Mouse (Mus musculus): ENCODE results near the gene Strip1. TPM values are rescaled to one million over a fixed set of nuclear protein-coding genes. Genes with fewer than 3 reads are reported as not detected.

Strip1 gene
- total RNA-seq, 1 experiment, result 48.9 TPM

DNA sequence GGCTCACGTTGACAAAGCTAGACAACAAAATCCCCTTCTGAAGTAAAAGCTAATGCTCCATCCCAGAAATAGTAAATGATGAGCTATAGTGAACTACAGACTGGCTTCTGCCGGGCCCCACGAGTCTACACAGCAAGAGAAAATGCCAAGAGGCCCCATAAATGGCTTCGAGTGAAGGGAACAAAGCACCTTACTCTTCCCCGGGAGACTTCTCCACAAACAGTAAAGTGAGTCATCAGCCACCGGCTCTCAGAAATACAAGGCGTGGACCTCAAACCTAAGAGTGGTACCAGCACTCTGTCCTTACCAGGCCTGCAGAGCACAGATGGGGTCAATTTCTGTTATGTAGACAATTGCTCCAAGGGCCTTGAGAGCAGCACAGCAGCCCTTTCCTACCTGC is 37.3 kb upstream of the Strip1 start:
- H3K36me3 ChIP-seq (ENCODE audit: control insufficient read depth, insufficient read depth, low read length, poor library complexity, severe bottlenecking), result peaks cover 25% of the 10 kb centered on the region
- in situ Hi-C loops (cut with MboI; ENCODE audit: low sequenced_read_pairs in 2 of 2, unreplicated experiment in 2 of 2), result no loop called here
- H3K4me1 ChIP-seq (ENCODE audit: control insufficient read depth in 2 of 2, insufficient read depth in 2 of 2, low read length in 2 of 2, poor library complexity in 1 of 2), result no peaks in the 10 kb centered on the region
- no peak overlapping the region for H3K27ac ChIP-seq (ENCODE audit: insufficient read depth, low read depth, low read length, poor library complexity, severe bottlenecking)
- no peak overlapping the region for H3K4me3 ChIP-seq (ENCODE audit: insufficient read depth in 1 of 2, low read depth in 1 of 2, low read length in 2 of 2, poor library complexity in 1 of 2, severe bottlenecking in 1 of 2)
- TF ChIP-seq CHD2 (IDR thresholded peaks at IDR 0.05; ENCODE audit: low read depth, low read length) (no peak), ZNF384 (IDR thresholded peaks at IDR 0.05; ENCODE audit: low read depth, low read length) (no peak), ZC3H11A (IDR thresholded peaks at IDR 0.05; ENCODE audit: borderline replicate concordance, low read depth, low read length) (no peak), MAFK (IDR thresholded peaks at IDR 0.05; ENCODE audit: insufficient read depth, low read depth, low read length) (no peak)
- DNase-seq (ENCODE audit: low read depth, low spot score), result no peak
- no peaks in the 10 kb centered on the region for H3K9me3 ChIP-seq (ENCODE audit: control insufficient read depth, insufficient read depth, low read depth, low read length)
- H3K9ac ChIP-seq (ENCODE audit: insufficient read depth, low read depth, low read length, poor library complexity, severe bottlenecking), result no peak overlapping the region

DNA sequence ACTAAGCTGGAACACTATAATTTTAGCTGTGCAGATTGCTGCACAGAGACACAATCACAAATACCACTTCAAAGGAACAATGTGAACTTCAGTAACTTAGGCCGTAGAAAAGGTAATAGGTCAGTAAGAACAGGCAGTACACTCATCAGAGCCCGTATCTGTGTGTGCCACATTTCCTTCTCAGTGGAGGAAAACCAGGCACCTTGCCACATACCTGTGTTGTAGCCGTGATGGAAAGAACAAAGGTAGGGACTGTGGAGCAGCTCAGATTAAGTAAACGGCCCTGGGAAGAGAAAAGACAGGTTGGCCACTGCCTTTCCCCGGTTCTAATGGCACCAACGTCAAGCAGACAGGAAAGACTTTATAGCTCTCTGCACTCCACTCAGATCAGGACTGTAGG is 35.9 kb upstream of the Strip1 start:
- peaks cover 28% of the 10 kb centered on the region for H3K36me3 ChIP-seq (ENCODE audit: control insufficient read depth, insufficient read depth, low read length, poor library complexity, severe bottlenecking)
- DNase-seq (ENCODE audit: low read depth, low spot score), result no peak
- H3K4me3 ChIP-seq (ENCODE audit: insufficient read depth in 1 of 2, low read depth in 1 of 2, low read length in 2 of 2, poor library complexity in 1 of 2, severe bottlenecking in 1 of 2), result no peak overlapping the region
- no peak overlapping the region for H3K9ac ChIP-seq (ENCODE audit: insufficient read depth, low read depth, low read length, poor library complexity, severe bottlenecking)
- H3K4me1 ChIP-seq (ENCODE audit: control insufficient read depth in 2 of 2, insufficient read depth in 2 of 2, low read length in 2 of 2, poor library complexity in 1 of 2), result no peaks in the 10 kb centered on the region
- H3K27ac ChIP-seq (ENCODE audit: insufficient read depth, low read depth, low read length, poor library complexity, severe bottlenecking), result no peak overlapping the region
- H3K9me3 ChIP-seq (ENCODE audit: control insufficient read depth, insufficient read depth, low read depth, low read length), result no peaks in the 10 kb centered on the region
- in situ Hi-C loops (cut with MboI; ENCODE audit: low sequenced_read_pairs in 2 of 2, unreplicated experiment in 2 of 2), result no loop called here
- TF ChIP-seq ZNF384 (IDR thresholded peaks at IDR 0.05; ENCODE audit: low read depth, low read length) (no peak), HCFC1 (IDR thresholded peaks at IDR 0.05; ENCODE audit: borderline replicate concordance, insufficient read depth, low read length) (no peak), MAFK (IDR thresholded peaks at IDR 0.05; ENCODE audit: insufficient read depth, low read depth, low read length) (no peak), CHD2 (IDR thresholded peaks at IDR 0.05; ENCODE audit: low read depth, low read length) (no peak), ZC3H11A (IDR thresholded peaks at IDR 0.05; ENCODE audit: borderline replicate concordance, low read depth, low read length) (no peak)

DNA sequence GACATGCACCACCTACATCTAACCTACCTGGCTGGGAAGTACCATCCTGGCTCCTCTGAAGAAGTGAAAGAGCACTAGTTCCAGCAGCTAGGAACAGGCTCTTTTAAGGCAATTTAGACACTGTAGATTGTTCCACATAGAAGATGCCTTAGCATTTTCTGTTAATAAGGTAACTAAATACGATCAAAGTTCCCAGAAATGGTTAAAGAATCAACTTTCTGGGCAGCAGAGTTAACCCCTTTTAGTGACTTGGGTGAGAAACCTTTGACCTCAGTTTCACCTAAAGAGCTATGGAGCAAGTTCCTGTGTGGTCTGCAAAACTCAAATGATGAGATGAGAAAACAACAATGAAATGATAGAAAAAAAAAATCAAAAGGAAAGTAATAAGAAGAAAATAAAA is 33.1 kb upstream of the Strip1 start:
- H3K36me3 ChIP-seq (ENCODE audit: control insufficient read depth, insufficient read depth, low read length, poor library complexity, severe bottlenecking), result peaks cover 27% of the 10 kb centered on the region
- no peaks in the 10 kb centered on the region for H3K9me3 ChIP-seq (ENCODE audit: control insufficient read depth, insufficient read depth, low read depth, low read length)
- in situ Hi-C loops (cut with MboI; ENCODE audit: low sequenced_read_pairs in 2 of 2, unreplicated experiment in 2 of 2), result no loop called here

DNA sequence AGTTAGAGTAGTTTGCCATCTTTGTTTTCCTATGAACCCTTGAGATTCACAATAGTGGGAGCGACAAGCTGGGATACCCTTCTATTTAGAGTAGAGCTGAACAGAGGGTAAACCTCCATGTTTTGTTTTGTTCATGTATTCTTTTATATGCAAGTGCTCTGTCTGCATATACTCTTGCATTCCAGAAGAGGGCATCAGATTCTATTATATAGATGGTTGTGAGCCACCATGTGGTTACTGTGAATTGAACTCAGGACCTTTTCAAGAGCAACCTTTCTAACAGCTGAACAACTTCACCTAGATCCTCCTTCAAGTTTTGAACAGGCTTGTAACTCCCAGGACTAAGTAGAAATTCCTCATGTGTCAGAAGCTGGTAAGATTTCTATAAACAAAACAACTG is 27.5 kb upstream of the Strip1 start:
- TF ChIP-seq MAFK (IDR thresholded peaks at IDR 0.05; ENCODE audit: insufficient read depth, low read depth, low read length) (no peak), ZC3H11A (IDR thresholded peaks at IDR 0.05; ENCODE audit: borderline replicate concordance, low read depth, low read length) (no peak), ZNF384 (IDR thresholded peaks at IDR 0.05; ENCODE audit: low read depth, low read length) (no peak), HCFC1 (IDR thresholded peaks at IDR 0.05; ENCODE audit: borderline replicate concordance, insufficient read depth, low read length) (no peak), CHD2 (IDR thresholded peaks at IDR 0.05; ENCODE audit: low read depth, low read length) (no peak)
- DNase-seq (ENCODE audit: low read depth, low spot score), result no peak
- no peak overlapping the region for H3K4me3 ChIP-seq (ENCODE audit: insufficient read depth in 1 of 2, low read depth in 1 of 2, low read length in 2 of 2, poor library complexity in 1 of 2, severe bottlenecking in 1 of 2)
- H3K27ac ChIP-seq (ENCODE audit: insufficient read depth, low read depth, low read length, poor library complexity, severe bottlenecking), result no peak overlapping the region
- H3K9me3 ChIP-seq (ENCODE audit: control insufficient read depth, insufficient read depth, low read depth, low read length), result no peaks in the 10 kb centered on the region
- in situ Hi-C loops (cut with MboI; ENCODE audit: low sequenced_read_pairs in 2 of 2, unreplicated experiment in 2 of 2), result no loop called here
- H3K36me3 ChIP-seq (ENCODE audit: control insufficient read depth, insufficient read depth, low read length, poor library complexity, severe bottlenecking), result peaks cover 3% of the 10 kb centered on the region; the same call in 1 of the 2 replicates
- H3K9ac ChIP-seq (ENCODE audit: insufficient read depth, low read depth, low read length, poor library complexity, severe bottlenecking), result no peak overlapping the region
- no peaks in the 10 kb centered on the region for H3K4me1 ChIP-seq (ENCODE audit: control insufficient read depth in 2 of 2, insufficient read depth in 2 of 2, low read length in 2 of 2, poor library complexity in 1 of 2)

More for the DNA sequence above, 33.1 kb upstream of the Strip1 start:
- Histone ChIP-seq H3K9ac (ENCODE audit: insufficient read depth, low read depth, low read length, poor library complexity, severe bottlenecking) (no peak overlapping the region), H3K4me1 (ENCODE audit: control insufficient read depth in 2 of 2, insufficient read depth in 2 of 2, low read length in 2 of 2, poor library complexity in 1 of 2) (no peaks in the 10 kb centered on the region), H3K27ac (ENCODE audit: insufficient read depth, low read depth, low read length, poor library complexity, severe bottlenecking) (no peak overlapping the region), H3K4me3 (ENCODE audit: insufficient read depth in 1 of 2, low read depth in 1 of 2, low read length in 2 of 2, poor library complexity in 1 of 2, severe bottlenecking in 1 of 2) (no peak overlapping the region)
- TF ChIP-seq HCFC1 (IDR thresholded peaks at IDR 0.05; ENCODE audit: borderline replicate concordance, insufficient read depth, low read length) (no peak), ZNF384 (IDR thresholded peaks at IDR 0.05; ENCODE audit: low read depth, low read length) (no peak), ZC3H11A (IDR thresholded peaks at IDR 0.05; ENCODE audit: borderline replicate concordance, low read depth, low read length) (no peak), MAFK (IDR thresholded peaks at IDR 0.05; ENCODE audit: insufficient read depth, low read depth, low read length) (no peak), CHD2 (IDR thresholded peaks at IDR 0.05; ENCODE audit: low read depth, low read length) (no peak)
- no peak for DNase-seq (ENCODE audit: low read depth, low spot score)

DNA sequence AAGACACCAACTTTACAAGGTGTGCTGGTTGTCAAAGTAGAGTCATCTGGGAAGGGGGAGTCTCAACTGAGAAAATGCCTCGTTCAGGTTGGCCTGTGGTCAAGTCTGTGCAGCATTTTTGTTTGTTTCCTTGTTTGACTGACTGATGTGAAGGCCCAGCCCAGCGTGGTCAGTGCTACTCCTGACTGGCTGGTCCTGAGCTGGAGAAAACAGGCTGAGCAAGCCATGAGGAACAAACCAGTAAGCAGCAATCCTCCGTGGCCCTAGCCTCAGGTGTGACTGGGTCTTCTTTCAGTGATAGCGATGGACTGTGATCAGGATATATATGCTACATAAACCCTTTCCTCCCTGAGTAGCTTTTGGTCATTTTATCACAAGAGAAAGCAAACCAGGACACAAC is 25.4 kb upstream of the Strip1 start:
- in situ Hi-C loops (cut with MboI; ENCODE audit: low sequenced_read_pairs in 2 of 2, unreplicated experiment in 2 of 2), result no loop called here
- no peak for DNase-seq (ENCODE audit: low read depth, low spot score)
- no peak overlapping the region for H3K27ac ChIP-seq (ENCODE audit: insufficient read depth, low read depth, low read length, poor library complexity, severe bottlenecking)

More for the DNA sequence above, 25.4 kb upstream of the Strip1 start:
- Histone ChIP-seq H3K4me1 (ENCODE audit: control insufficient read depth in 2 of 2, insufficient read depth in 2 of 2, low read length in 2 of 2, poor library complexity in 1 of 2) (no peaks in the 10 kb centered on the region), H3K9ac (ENCODE audit: insufficient read depth, low read depth, low read length, poor library complexity, severe bottlenecking) (no peak overlapping the region), H3K4me3 (ENCODE audit: insufficient read depth in 1 of 2, low read depth in 1 of 2, low read length in 2 of 2, poor library complexity in 1 of 2, severe bottlenecking in 1 of 2) (no peak overlapping the region), H3K36me3 (ENCODE audit: control insufficient read depth, insufficient read depth, low read length, poor library complexity, severe bottlenecking) (no peaks in the 10 kb centered on the region; the same call in 1 of the 2 replicates), H3K9me3 (ENCODE audit: control insufficient read depth, insufficient read depth, low read depth, low read length) (no peaks in the 10 kb centered on the region)
- no peak for TF ChIP-seq HCFC1 (IDR thresholded peaks at IDR 0.05; ENCODE audit: borderline replicate concordance, insufficient read depth, low read length)
- no peak for TF ChIP-seq ZNF384 (IDR thresholded peaks at IDR 0.05; ENCODE audit: low read depth, low read length)
- TF ChIP-seq ZC3H11A (IDR thresholded peaks at IDR 0.05; ENCODE audit: borderline replicate concordance, low read depth, low read length), result no peak
- no peak for TF ChIP-seq MAFK (IDR thresholded peaks at IDR 0.05; ENCODE audit: insufficient read depth, low read depth, low read length)
- no peak for TF ChIP-seq CHD2 (IDR thresholded peaks at IDR 0.05; ENCODE audit: low read depth, low read length)
